Mouse (Mus musculus) cerebellum, adult 2 months (tissue): ENCODE results near the gene Ankrd26. TPM values are rescaled to one million over a fixed set of nuclear protein-coding genes. Genes with fewer than 3 reads are reported as not detected.

ENCODE experiments used
- DNase-seq, 2 experiments: peaks; one replicate each; pipeline ENCODE4 v3.0.0; 2021
- H3K27ac ChIP-seq: fragments of 200-500 bp; 2 replicates; pipeline ENCODE4 v1.5.1; 2012; ENCODE audit warnings: low read length, control low read depth, inconsistent platforms; ENCODE audit not compliant: insufficient read depth
- H3K27me3 ChIP-seq: fragments of 200-500 bp; 2 replicates; pipeline ENCODE4 v1.6.1; 2012; ENCODE audit warnings: inconsistent platforms, mild to moderate bottlenecking, low read length, moderate library complexity; ENCODE audit not compliant: control insufficient read depth, insufficient read depth
- H3K4me1 ChIP-seq: fragments of 200-500 bp; 2 replicates; pipeline ENCODE4 v1.6.1; 2011; ENCODE audit warnings: low read length; ENCODE audit not compliant: control insufficient read depth, insufficient read depth
- H3K4me3 ChIP-seq: fragments of 200-500 bp; replicated peaks from 2 replicates; pipeline ENCODE3; 2011; ENCODE audit warnings: mild to moderate bottlenecking, low read depth, low read length, control low read depth; ENCODE audit not compliant: insufficient read depth
- CTCF ChIP-seq: fragments of 200-500 bp; IDR thresholded peaks from 2 replicates; pipeline ENCODE4 v1.5.1; 2011; ENCODE audit warnings: low read depth, mild to moderate bottlenecking, control low read depth, low read length, moderate library complexity, borderline replicate concordance; ENCODE audit not compliant: insufficient read depth
- POLR2A ChIP-seq: fragments of 200-500 bp; IDR thresholded peaks from 2 replicates; pipeline ENCODE4 v1.6.1; 2011; ENCODE audit warnings: low read length, control low read depth, borderline replicate concordance; ENCODE audit not compliant: insufficient read depth
- WGBS: fragments of 180-500 bp; shearing (Covaris S2); methylation state at CpG from one replicate; pipeline ENCODE4 v1.1.7; 2018; 5-methylcytosine and 5-hydroxymethylcytosine counted together
- polyA plus RNA-seq: library from polyadenylated mRNA; depleted of rRNA; stranded (reverse); fragments of >200 nt; gene quantifications from 2 replicates; pipeline ENCODE4 v1.2.3, GENCODE M21; 2012; rRNA removed

Gene Ankrd26
- 8.8 and 10.0 TPM in 2 replicates for polyA plus RNA-seq

GRCm38 (mm10) chr6:118561745-118562609 is at the start of gene Ankrd26:
Gene Ankrd26, minus strand, starts transcription at chr6:118562226.
- Histone ChIP-seq H3K27me3 (no peaks in the 10 kb centered on the region), H3K4me1 (no peaks in the 10 kb centered on the region; the same call in 1 of the 2 replicates), H3K27ac (peak within 1 kb of the TSS; percentile 92), H3K4me3 (peak within 1 kb of the TSS; percentile 92)
- under 1% methylated on average over 54 of the region's 54 CpGs for WGBS
- TF ChIP-seq POLR2A = peak; percentile 96
- TF ChIP-seq CTCF = no peak
- peak; percentile 95 to 97 for DNase-seq

- H3K27ac ChIP-seq = no peak overlapping the region
- 21% methylated on average over 6 of the region's 6 CpGs for WGBS
- TF ChIP-seq CTCF (no peak), POLR2A (no peak)
- peak in 1 of 2 experiments; percentile 45 for DNase-seq
- H3K27me3 ChIP-seq = no peaks in the 10 kb centered on the region
- H3K4me1 ChIP-seq = 0 out of 2 replicates have a peak, but pooled peaks cover 6% of the 10 kb centered on the region
- no peak overlapping the region for H3K4me3 ChIP-seq
These were observed 46.9 kb upstream of the Ankrd26 start for GRCm38 (mm10) chr6:118608906-118609305.

GRCm38 (mm10) chr6:118605974-118606373 is 43.9 kb upstream of the Ankrd26 start:
- TF ChIP-seq CTCF (peak; percentile 32; the same call in 1 of the 2 replicates), POLR2A (no peak)
- Histone ChIP-seq H3K4me1 (0 out of 2 replicates have a peak, but pooled peaks cover 6% of the 10 kb centered on the region), H3K27ac (no peak overlapping the region), H3K4me3 (no peak overlapping the region), H3K27me3 (no peaks in the 10 kb centered on the region)
- 52% methylated on average over 7 of the region's 7 CpGs for WGBS
- DNase-seq = peak in 1 of 2 experiments; percentile 40

GRCm38 (mm10) chr6:118603825-118604224 is 41.8 kb upstream of the Ankrd26 start:
- Histone ChIP-seq H3K4me3 (no peak overlapping the region), H3K27me3 (no peaks in the 10 kb centered on the region), H3K4me1 (0 out of 2 replicates have a peak, but pooled peaks cover 3% of the 10 kb centered on the region), H3K27ac (no peak overlapping the region)
- no peak for DNase-seq
- TF ChIP-seq POLR2A (no peak), CTCF (no peak)
- WGBS = 84% methylated on average over 7 of the region's 7 CpGs

GRCm38 (mm10) chr6:118595681-118596055 is 33.6 kb upstream of the Ankrd26 start:
- 12% methylated on average over 9 of the region's 9 CpGs for WGBS
- H3K4me1 ChIP-seq = peaks cover 19% of the 10 kb centered on the region
- DNase-seq = peak; percentile 42 to 54
- H3K27ac ChIP-seq = peak overlapping the region; percentile 10; the same call in 1 of the 2 replicates
- no peak for TF ChIP-seq POLR2A
- TF ChIP-seq CTCF = no peak
- no peaks in the 10 kb centered on the region for H3K27me3 ChIP-seq
- no peak overlapping the region for H3K4me3 ChIP-seq

GRCm38 (mm10) chr6:118594833-118595680 is 33.0 kb upstream of the Ankrd26 start:
- no peak for TF ChIP-seq POLR2A
- no peak for TF ChIP-seq CTCF
- H3K4me1 ChIP-seq = peaks cover 19% of the 10 kb centered on the region
- H3K27me3 ChIP-seq = no peaks in the 10 kb centered on the region
- peak overlapping the region; percentile 10; the same call in 1 of the 2 replicates for H3K27ac ChIP-seq
- no peak overlapping the region for H3K4me3 ChIP-seq
- WGBS = 55% methylated on average over 10 of the region's 10 CpGs
- DNase-seq = peak; percentile 48 to 61

GRCm38 (mm10) chr6:118594070-118594469 is 32.0 kb upstream of the Ankrd26 start:
- 66% methylated on average over 10 of the region's 10 CpGs for WGBS
- TF ChIP-seq POLR2A (no peak), CTCF (no peak)

More at GRCm38 (mm10) chr6:118594070-118594469, 32.0 kb upstream of the Ankrd26 start:
- no peak for DNase-seq
- no peak overlapping the region for H3K4me3 ChIP-seq
- H3K4me1 ChIP-seq = peaks cover 19% of the 10 kb centered on the region
- H3K27ac ChIP-seq = no peak overlapping the region
- H3K27me3 ChIP-seq = no peaks in the 10 kb centered on the region
